Mouse (Mus musculus): ENCODE measurements at regions not wholly inside any gene's neighbourhood (a gene's known extent, or its start where the extent isn't known, plus 50 kb on each side); places are given as distances from the start of the nearest gene placed in this dataset.

- in situ Hi-C loops (cut with MseI, MboI), result loop anchor here in 1 of 2 experiments (25.0 kb wide), 1 partner anchor 405 kb away; no protein-coding TSS in a partner anchor
Measured at GRCm38 (mm10) chr3:34232329-34233250, 151.5 kb upstream of the Dnajc19 start.

DNA sequence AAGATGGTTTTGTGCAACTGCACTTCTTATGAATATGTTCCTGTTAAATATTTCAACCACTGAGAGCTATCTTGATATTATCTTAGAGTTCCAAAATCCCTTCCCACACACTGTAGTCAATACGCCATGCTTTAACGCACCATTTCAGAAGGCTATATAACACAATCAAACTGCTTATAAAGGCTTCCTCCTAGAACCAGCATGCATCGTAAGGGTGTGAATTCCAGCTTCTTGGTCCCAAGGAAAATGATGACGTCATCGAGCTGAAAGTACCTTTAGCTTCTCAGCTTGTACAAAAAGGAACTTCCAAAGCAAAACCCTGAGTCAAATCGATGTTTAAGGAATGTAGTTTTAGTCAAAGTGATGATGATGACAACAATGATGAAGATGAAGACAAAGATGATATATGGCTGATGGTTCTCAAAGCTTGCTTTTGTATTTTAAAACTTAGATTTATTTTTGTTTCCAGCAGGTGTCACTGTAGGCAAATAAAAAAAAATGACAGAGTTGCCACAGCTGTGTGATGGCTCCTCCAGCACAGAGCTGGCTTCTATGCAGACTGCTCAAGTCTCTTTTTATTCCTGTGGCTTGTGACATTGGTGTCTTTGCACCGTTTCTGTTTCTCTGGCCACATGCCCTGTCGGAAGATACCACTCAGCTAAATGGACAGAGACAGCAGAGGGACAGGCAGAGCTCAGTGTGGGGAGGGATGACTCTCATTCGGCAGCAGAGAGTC lies 150.6 kb upstream of the Dnajc19 start:
- in situ Hi-C loops (cut with MseI, MboI), result loop anchor here in 1 of 2 experiments (25.0 kb wide), 1 partner anchor 406 kb away; no protein-coding TSS in a partner anchor

GRCm38 (mm10) chr3:34222291-34222690 lies 141.2 kb upstream of the Dnajc19 start:
- in situ Hi-C loops (cut with MseI, MboI), result no loop called here

GRCm38 (mm10) chr3:34219741-34220310 lies 138.7 kb upstream of the Dnajc19 start:
- in situ Hi-C loops (cut with MseI, MboI), result no loop called here

GRCm38 (mm10) chr3:34219096-34219495 lies 138.0 kb upstream of the Dnajc19 start:
- in situ Hi-C loops (cut with MseI, MboI), result no loop called here

GRCm38 (mm10) chr3:34217911-34218310 lies 136.8 kb upstream of the Dnajc19 start:
- in situ Hi-C loops (cut with MseI, MboI), result no loop called here

DNA sequence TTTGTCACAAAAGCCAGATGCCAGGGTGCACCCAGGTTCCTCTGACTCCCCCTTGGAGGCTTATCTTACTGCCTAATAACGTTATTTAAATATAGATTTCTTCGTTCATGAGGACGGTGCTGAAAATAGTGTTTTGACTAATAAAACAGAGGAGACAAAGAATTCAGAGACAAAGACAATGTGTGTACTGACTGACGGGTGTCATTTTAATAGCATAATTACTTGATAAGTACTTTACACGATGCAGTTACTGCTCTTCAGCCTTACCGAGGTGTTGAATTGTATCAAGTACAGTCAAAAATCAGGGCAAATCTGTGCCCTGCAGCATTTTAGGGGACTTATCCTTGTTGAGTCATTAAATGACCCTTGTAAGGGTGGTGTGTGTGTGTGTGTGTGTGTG lies 133.1 kb upstream of the Dnajc19 start:
- in situ Hi-C loops (cut with MseI, MboI), result no loop called here

DNA sequence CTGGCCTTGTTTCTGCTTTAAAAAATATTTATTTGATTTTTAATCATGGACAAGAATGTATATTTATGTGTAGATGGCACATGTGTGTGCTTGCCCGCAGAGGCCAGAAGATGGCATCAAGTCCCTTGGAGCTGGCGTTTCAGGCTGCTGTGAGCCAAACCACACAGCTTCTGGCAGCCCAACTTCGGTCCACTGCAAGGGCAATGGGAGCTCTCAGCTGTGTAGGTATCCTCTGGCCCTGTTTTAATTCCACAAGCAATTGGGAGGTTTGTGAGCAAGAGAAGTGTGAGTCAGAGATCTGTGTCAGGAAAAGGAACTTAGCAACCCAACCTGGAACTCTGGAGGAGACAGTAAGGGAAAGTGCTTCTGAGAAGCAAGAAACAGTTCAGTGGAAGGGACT lies 125.3 kb upstream of the Dnajc19 start:
- in situ Hi-C loops (cut with MseI, MboI), result no loop called here

GRCm38 (mm10) chr3:34198228-34198627 lies 117.1 kb upstream of the Dnajc19 start:
- in situ Hi-C loops (cut with MseI, MboI), result no loop called here

DNA sequence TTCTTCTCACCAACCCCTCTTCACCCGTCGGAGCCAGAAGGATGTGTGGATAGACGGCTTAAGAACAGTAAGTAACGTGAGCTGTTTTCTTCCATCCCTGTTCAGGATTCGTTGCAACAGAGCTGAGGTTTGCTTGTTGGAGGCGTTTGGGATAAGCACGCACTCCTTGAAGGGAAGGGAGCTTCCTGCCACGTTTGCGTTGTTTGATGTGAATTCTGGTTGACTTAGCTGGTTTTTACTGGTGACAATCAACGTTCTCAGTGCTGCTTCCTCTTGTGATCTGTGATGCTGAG lies 116.0 kb upstream of the Dnajc19 start:
- in situ Hi-C loops (cut with MseI, MboI), result no loop called here

GRCm38 (mm10) chr3:34196451-34197162 lies 115.5 kb upstream of the Dnajc19 start:
- in situ Hi-C loops (cut with MseI, MboI), result no loop called here

DNA sequence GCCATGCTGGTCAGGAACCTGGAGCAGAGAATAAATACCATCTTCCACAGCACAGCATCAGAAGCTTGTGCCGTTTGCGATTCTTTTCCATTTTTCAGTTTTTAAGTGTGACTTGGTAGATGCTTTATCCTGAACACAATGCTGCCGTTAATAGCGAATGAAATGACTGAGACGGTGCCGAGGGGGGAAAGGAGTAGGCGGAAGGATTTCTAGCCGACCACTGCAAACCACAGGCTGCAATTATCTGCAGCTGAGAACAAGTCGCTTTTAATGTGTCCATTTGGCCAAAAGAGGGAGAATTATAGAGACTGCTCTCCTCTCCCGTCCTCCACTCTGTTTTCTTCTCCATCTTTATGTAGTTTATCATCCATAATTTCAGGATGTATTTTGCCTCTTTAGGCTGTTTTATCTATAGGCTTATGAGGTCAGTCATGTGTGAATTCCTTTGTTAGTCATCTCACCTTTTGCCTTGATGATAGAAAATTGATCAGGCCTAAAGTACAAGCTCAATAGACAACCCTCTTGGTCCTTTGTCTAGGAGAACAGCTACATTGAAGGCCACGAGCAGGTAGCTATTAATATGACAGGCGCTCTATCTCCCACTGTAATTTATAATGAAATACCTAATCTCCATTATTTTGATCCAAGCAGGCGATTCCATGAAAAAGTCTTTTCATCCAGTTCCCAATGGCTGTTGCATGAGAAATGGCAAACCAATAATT lies 114.8 kb upstream of the Dnajc19 start:
- in situ Hi-C loops (cut with MseI, MboI), result no loop called here

DNA sequence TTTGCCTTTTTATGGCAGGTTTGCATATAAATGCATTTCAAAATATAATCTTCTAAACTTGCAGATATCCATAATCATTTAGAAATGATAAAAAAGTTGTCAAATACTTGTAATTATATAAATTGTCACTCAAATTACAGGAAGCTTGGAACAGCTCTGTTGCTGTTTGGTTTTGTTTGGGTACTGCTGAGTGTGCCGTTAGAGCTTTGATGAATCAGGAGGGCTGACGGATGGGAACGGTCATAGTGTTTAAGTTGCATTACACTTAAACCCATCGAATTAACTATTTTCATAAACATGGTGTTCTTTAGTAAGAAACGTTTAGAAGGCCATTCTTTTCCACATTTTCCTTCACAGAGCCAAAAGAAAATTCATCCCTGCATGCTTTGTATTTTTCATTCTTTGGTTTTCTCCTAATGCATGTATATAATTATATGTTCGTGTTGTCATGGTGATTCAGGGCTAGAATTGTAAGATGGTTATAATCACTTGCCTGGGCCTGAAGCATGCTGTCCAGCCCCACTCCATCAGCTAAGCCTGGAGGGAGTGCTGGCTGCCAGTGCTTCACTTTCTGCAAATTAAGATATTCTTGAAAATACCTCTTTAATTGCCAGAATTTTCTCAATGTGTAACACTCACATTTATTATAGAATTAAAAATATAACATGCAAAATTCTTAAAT lies 92.4 kb upstream of the Dnajc19 start:
- in situ Hi-C loops (cut with MseI, MboI), result no loop called here

- in situ Hi-C loops (cut with MseI, MboI), result no loop called here
Measured at GRCm38 (mm10) chr3:34172899-34173298, 91.8 kb upstream of the Dnajc19 start.

- in situ Hi-C loops (cut with MseI, MboI), result no loop called here
Measured at GRCm38 (mm10) chr3:34171893-34172292, 90.8 kb upstream of the Dnajc19 start.

DNA sequence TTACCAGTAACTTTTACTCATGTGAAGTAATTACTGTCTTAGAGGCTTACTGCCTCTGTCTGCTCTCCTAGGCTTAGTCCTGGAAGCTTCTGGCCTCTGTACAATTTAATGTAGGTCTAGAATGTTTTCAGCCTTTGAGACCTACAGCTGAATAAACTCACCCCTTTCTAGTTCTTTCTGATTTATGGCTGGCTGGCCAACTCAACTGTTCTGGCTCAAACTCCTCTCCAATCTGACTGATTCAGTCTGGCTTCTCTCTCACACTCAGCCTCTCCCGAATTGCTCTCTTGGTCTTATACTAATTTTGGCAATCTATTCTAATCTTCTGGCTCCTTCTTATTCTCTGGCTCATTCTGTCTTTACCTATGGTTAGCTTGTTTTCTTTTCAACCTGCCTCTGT lies 87.0 kb upstream of the Dnajc19 start:
- in situ Hi-C loops (cut with MseI, MboI), result no loop called here

DNA sequence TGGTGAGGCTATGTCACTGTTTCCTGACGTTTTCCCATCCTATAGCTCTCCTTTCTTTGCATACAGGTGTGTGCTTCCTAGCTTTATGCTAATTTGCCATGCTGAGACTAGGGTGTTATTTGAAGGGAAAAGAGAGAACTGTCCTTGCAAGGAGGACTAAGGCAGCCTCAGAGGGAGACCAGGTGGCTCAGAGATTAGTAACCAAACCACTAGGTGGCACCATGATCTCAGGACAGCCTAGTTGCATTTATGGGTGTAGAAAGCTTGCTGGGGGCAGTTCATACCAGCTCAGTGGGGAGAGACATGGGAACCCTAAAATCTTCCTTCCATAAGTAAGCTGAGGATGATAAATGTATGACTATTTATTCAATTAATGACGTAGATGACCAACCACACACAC lies 68.9 kb upstream of the Dnajc19 start:
- in situ Hi-C loops (cut with MseI, MboI), result no loop called here

- in situ Hi-C loops (cut with MseI, MboI), result no loop called here
Measured at GRCm38 (mm10) chr3:34143652-34144051, 62.5 kb upstream of the Dnajc19 start.

GRCm38 (mm10) chr3:34139227-34139626 lies 58.1 kb upstream of the Dnajc19 start:
- in situ Hi-C loops (cut with MseI, MboI), result no loop called here

DNA sequence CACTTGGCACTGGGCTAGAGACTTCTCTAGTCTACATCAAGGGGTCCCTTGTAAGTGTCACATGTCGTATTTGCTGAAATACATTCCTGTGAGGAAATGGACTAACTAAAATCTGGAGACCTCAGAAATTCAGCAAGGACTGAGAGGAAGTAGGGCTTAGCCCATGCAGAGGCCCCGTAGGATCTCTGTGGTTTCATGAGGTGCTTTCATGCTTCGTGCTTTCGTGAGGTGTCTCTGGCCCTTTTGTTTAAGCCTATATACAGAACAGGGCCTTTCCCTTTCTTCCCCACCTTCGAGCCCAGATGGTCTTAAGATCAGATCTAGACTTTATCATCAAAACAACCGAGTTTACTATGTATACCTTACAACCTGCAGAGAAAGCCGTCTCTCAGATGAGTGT lies 56.9 kb upstream of the Dnajc19 start:
- in situ Hi-C loops (cut with MseI, MboI), result no loop called here

DNA sequence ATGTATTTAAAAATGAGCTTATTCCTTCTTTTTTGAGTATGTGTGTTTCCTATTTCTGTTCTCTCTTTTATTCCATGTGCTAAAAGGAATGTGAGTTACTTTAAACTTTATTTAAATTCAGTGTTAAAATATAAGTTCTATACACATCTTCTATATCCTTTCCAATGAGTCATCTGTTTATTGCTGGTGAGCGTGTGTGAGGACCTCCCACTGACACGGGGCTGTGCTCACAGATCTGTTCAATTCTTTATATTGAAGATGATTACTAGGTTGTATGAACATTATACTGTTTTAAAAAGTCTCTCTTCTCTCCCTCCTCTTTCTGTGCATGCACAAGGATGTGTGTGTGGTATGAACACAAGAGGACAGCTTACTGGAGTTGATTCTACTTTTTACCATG lies 55.3 kb upstream of the Dnajc19 start:
- in situ Hi-C loops (cut with MseI, MboI), result no loop called here
